Mouse (Mus musculus) bone marrow macrophage, adult 2 months (primary cell): ENCODE results near the gene Ilf2. TPM values are rescaled to one million over a fixed set of nuclear protein-coding genes. Genes with fewer than 3 reads are reported as not detected.

ENCODE experiments used
- H3K27ac ChIP-seq: 2 replicates; pipeline ENCODE4 v1.5.1; 2012; ENCODE audit warnings: low read depth, low read length; ENCODE audit not compliant: insufficient read depth
- H3K4me1 ChIP-seq: 2 replicates; pipeline ENCODE4 v1.6.1; 2012; ENCODE audit warnings: low read length; ENCODE audit not compliant: control insufficient read depth, insufficient read depth
- H3K4me3 ChIP-seq: 2 replicates; pipeline ENCODE4 v1.5.1; 2012; ENCODE audit warnings: mild to moderate bottlenecking, low read length, moderate library complexity; ENCODE audit not compliant: insufficient read depth
- CTCF ChIP-seq: IDR thresholded peaks from 2 replicates; pipeline ENCODE4 v1.5.1; 2012; ENCODE audit warnings: low read depth, mild to moderate bottlenecking, low read length, moderate library complexity
- POLR2A ChIP-seq: IDR thresholded peaks from 2 replicates; pipeline ENCODE4 v1.6.1; 2012; ENCODE audit warnings: mild to moderate bottlenecking, low read depth, low read length, borderline replicate concordance
- polyA plus RNA-seq: library from polyadenylated mRNA; stranded (reverse); fragments of >200 nt; gene quantifications from 2 replicates; pipeline ENCODE4 v1.2.4, GENCODE M21; 2012; ENCODE audit not compliant: missing spikeins, insufficient read depth, insufficient read length

Gene Ilf2
- polyA plus RNA-seq, 1 experiment: 29.3 TPM

GRCm38 (mm10) chr3:90488576-90488975 lies 12.7 kb downstream of the Ilf2 start:
- H3K4me1 ChIP-seq: 0 out of 2 replicates have a peak, but pooled peaks cover 4% of the 10 kb centered on the region
- no peak overlapping the region for H3K4me3 ChIP-seq
- no peak for TF ChIP-seq CTCF
- TF ChIP-seq POLR2A: no peak
- no peak overlapping the region for H3K27ac ChIP-seq

GRCm38 (mm10) chr3:90490696-90491256 lies 14.8 kb downstream of the Ilf2 start, which contains the start of gene Snapin:
TSS of gene Snapin (minus strand) at chr3:90491033.
- peak within 1 kb of the TSS; percentile 83 for H3K27ac ChIP-seq
- 0 out of 2 replicates have a peak, but pooled peaks cover 4% of the 10 kb centered on the region for H3K4me1 ChIP-seq
- H3K4me3 ChIP-seq: peak within 1 kb of the TSS; percentile 98
- TF ChIP-seq POLR2A (no peak), CTCF (no peak)

- no peak overlapping the region for H3K4me3 ChIP-seq
- 0 out of 2 replicates have a peak, but pooled peaks cover 4% of the 10 kb centered on the region for H3K4me1 ChIP-seq
- TF ChIP-seq CTCF (no peak), POLR2A (no peak)
- no peak overlapping the region for H3K27ac ChIP-seq
Measured at GRCm38 (mm10) chr3:90491350-90491749, 15.4 kb downstream of the Ilf2 start.

GRCm38 (mm10) chr3:90493831-90494540 lies 18.1 kb downstream of the Ilf2 start:
- H3K4me1 ChIP-seq: 0 out of 2 replicates have a peak, but pooled peaks cover 4% of the 10 kb centered on the region
- no peak overlapping the region for H3K27ac ChIP-seq
- TF ChIP-seq CTCF (no peak), POLR2A (no peak)
- no peak overlapping the region for H3K4me3 ChIP-seq

DNA sequence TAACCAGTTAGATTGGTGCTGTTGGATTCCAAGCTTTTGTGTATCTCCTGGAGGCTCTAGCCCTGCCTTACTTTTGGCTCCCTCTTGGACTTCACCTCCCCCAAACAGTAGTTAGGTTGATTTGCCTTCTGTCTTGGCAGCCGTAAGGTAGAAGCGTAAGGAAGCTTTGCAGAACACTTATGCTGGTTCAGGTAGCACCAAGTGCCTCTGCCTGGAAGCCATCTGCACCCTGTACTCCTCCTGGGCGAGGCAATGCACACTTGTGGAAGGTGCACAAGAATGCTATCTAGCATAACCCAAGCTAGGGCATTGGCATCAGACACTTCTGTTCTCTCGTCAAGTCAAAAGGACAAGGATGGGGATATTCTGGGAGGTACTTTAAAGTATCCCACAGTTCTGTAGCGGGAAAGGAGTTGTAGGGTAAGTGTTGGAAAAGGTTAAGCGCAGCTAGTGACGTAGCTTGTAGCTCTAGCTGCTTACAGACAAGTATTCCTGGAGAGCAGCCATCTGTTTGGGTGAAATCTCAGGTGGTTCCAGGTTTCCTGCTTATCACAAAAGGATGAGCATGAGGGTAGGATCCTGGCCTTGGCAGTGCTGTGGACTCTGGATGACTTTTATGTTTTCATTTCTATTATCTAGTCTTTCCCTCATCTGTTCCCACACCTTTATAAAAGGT lies 20.1 kb downstream of the Ilf2 start:
- Histone ChIP-seq H3K27ac (no peak overlapping the region), H3K4me1 (no peaks in the 10 kb centered on the region), H3K4me3 (no peak overlapping the region)
- TF ChIP-seq POLR2A (no peak), CTCF (no peak)

DNA sequence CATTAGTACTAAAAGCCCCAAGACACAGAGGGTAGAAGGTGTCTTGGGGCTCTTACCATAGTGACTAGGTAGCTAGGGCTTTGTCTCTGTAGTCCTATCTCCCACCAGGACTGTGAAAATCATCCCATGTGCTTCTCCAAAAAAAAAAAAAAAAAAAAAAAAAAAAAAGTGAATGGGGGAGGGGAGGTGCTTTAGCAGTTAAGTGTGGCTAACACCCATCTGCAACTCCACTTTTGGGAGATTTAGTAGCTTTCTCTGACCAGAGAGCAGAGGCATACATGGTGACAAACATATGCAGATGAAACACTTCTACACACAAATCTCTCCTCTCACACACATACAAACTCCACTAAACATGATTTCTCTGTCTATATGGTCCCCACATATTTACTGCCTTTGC lies 21.7 kb downstream of the Ilf2 start:
- Histone ChIP-seq H3K4me3 (no peak overlapping the region), H3K4me1 (no peaks in the 10 kb centered on the region), H3K27ac (no peak overlapping the region)
- TF ChIP-seq POLR2A (no peak), CTCF (no peak)

DNA sequence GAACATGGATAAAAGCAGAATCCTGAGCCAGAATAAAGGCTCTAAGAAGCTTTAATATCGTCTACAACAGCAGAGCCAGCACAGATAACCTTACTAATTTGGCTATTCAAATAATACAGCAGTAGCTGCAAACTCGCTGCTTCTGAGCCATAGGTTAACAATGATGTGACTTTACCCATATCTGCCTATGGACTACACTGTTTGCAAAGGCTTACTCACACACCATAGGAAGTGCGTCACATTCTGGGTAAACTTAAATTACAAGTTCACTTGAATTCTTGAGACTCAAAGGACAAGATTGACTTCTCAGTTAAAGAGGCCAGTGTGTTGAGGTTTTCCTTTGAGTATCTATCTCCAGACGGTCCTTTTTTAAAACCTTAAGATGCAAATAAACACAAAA lies 27.5 kb downstream of the Ilf2 start:
- no peak overlapping the region for H3K27ac ChIP-seq
- peaks cover 7% of the 10 kb centered on the region for H3K4me1 ChIP-seq
- TF ChIP-seq POLR2A (no peak), CTCF (no peak)
- no peak overlapping the region for H3K4me3 ChIP-seq

GRCm38 (mm10) chr3:90505216-90505615 lies 29.3 kb downstream of the Ilf2 start:
- no peak for TF ChIP-seq CTCF
- TF ChIP-seq POLR2A: no peak
- no peak overlapping the region for H3K27ac ChIP-seq
- H3K4me3 ChIP-seq: no peak overlapping the region
- peaks cover 7% of the 10 kb centered on the region for H3K4me1 ChIP-seq

- Histone ChIP-seq H3K4me3 (no peak overlapping the region), H3K27ac (no peak overlapping the region), H3K4me1 (peaks cover 7% of the 10 kb centered on the region)
- TF ChIP-seq CTCF (no peak), POLR2A (no peak)
Measured at GRCm38 (mm10) chr3:90506362-90506761, 30.4 kb downstream of the Ilf2 start.

DNA sequence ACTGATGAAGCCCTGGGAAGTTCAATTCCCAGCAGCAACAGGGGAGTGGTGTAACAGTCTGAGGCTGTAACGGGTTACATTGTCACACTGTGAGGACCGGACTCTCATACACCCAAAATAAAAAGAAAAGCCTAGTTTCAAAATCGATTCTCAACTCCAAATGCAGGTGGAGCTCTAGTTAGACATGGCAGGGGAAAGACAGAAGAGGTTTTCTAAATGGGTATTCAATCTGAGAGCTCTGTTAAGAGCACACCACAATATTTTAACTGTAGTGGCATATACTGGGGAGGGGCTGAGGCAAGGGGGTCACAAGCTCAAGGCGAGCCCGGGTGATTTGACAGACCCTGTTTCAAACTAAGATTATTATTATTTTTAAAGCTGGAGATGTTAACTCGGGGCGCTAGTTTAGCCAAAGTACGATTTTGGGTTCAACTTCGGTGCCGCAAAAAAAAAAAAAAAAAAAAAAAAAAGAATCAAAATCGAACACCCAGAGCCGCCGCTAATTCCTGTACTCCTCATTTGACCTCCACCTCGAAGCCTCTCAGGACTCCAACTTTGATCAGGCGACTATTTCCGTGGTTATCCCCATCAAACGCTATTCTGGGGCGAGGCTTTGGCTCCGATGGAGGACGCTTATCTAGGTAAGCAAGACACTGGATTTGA lies 32.5 kb downstream of the Ilf2 start:
- H3K27ac ChIP-seq: peak overlapping the region; percentile 26
- peak overlapping the region; percentile 97 for H3K4me3 ChIP-seq
- peaks cover 19% of the 10 kb centered on the region for H3K4me1 ChIP-seq
- TF ChIP-seq CTCF (no peak; the same call in 1 of the 2 replicates), POLR2A (no peak)
